Mouse (Mus musculus) embryonic fibroblast, embryonic 13.5 days (primary cell): ENCODE results near the gene Ulk1.

ENCODE experiments used
- CTCF ChIP-seq: IDR thresholded peaks from 2 replicates; pipeline ENCODE4 v1.5.1; 2011; ENCODE audit warnings: mild to moderate bottlenecking, control low read depth, low read length, moderate library complexity, borderline replicate concordance; ENCODE audit not compliant: insufficient read depth
- POLR2A ChIP-seq: IDR thresholded peaks from 2 replicates; pipeline ENCODE4 v1.6.1; 2011; ENCODE audit warnings: low read depth, mild to moderate bottlenecking, control low read depth, low read length, moderate library complexity

GRCm38 (mm10) chr5:110806154-110806553, 3.7 kb downstream of the Ulk1 start:
- TF ChIP-seq CTCF, result no peak
- no peak for TF ChIP-seq POLR2A
